Mouse (Mus musculus): ENCODE data around the gene Cbs. TPM values are rescaled to one million over a fixed set of nuclear protein-coding genes. Genes with fewer than 3 reads are reported as not detected.

Gene Cbs
- polyA plus RNA-seq, 1 experiment from 2014 or later = 6.3 TPM

DNA sequence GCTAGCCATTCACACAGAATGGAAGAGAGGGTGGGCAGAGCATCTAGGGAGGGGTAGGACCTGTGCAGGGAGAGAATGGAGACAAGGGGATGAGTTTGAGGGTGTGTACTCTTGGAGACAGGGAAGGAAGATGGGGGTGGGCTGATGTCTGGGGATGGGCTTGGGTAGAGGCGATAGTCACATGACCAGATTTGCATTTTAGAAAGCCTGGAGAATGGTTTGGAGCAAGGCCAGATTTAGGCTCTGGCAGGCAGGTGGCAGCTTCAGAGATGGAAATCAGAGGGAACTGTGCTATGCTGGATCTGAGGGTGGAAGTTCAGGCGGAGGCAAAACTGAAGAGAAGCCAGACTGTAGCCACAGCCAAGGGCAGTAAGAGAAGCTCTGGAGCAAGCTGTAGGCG lies 56.7 kb downstream of the Cbs start:
- Histone ChIP-seq H3K36me3 (peaks cover 21% of the 10 kb centered on the region), H3K9ac (no peak overlapping the region), H3K27ac (no peak overlapping the region), H3K27me3 (replicated peaks) (no peaks in the 10 kb centered on the region), H3K4me3 (no peak overlapping the region), H3K4me1 (0 out of 2 replicates have a peak, but pooled peaks cover 14% of the 10 kb centered on the region), H3K4me2 (no peak overlapping the region), H3K9me3 (replicated peaks) (no peaks in the 10 kb centered on the region)
- ATAC-seq = no peak
- 67% methylated on average over 3 of the region's 3 CpGs for WGBS (ENCODE audit: insufficient replicate concordance)

DNA sequence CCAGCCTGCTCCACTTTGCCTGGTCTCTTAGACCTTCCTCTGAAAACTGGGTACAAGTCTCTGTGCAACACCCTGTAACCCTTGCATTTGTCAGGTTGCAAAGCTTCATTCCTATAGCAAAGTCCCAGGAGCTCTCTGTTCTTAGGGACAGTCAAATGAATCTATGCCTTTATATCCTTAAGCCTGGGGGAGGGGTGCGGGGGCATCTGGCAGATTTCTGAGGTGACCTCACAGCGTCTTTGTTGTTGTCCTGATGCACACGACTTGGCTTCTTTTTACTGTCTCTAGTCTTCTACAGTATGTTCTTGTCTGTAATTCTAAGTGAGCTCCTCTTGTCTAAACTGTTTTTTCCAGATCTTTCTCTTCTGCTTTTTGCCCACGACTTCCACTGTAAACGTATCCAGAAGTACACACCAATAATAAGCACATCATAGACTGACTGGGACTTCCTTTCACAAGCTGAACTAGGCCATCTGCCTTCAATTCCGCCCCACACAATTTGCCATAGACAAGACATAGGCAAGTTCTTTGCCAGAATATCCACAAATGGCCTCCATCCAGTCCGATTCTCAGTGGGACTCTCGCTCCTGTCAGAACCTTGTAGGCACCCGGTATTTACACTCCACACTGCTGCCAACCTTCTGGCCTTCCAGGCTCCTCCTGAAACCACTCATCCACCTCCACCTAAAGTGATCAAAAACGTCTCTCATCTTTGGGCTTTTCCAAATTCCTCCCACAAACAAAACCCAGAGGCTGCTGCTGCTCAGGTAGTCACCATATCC lies 60.5 kb downstream of the Cbs start:
- Histone ChIP-seq H3K4me2 (no peak overlapping the region), H3K36me3 (peaks cover 2% of the 10 kb centered on the region; the same call in 1 of the 2 replicates), H3K9ac (no peak overlapping the region), H3K27me3 (replicated peaks) (no peaks in the 10 kb centered on the region), H3K4me3 (no peak overlapping the region), H3K4me1 (peaks cover 21% of the 10 kb centered on the region; the same call in 1 of the 2 replicates), H3K9me3 (replicated peaks) (no peaks in the 10 kb centered on the region), H3K27ac (no peak overlapping the region)
- 72% methylated on average over 10 of the region's 10 CpGs for WGBS (ENCODE audit: insufficient replicate concordance)
- ATAC-seq = no peak

DNA sequence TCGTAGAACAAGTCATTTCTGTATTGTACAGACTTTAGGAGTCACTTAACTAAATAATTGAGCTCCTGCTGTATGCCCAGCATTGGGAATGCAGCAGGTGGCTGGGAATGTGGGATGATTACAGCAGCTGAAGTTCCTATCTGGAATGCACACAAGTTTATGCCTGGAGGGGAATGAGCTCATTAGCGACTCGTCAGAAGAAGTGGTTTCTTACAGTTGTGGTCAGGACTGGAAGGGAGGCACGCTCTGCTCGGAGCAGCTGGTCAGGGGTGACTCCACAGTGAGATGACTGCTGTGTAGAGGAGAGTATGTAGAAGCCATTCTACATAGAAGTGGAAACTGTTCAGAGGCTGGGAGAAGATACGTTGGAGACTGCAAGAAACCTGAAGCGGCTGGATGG lies 62.4 kb downstream of the Cbs start:
- Histone ChIP-seq H3K27me3 (replicated peaks) (no peaks in the 10 kb centered on the region), H3K9ac (no peak overlapping the region), H3K4me1 (peaks cover 31% of the 10 kb centered on the region), H3K27ac (no peak overlapping the region), H3K4me2 (no peak overlapping the region), H3K36me3 (peaks cover 2% of the 10 kb centered on the region; the same call in 1 of the 2 replicates), H3K9me3 (replicated peaks) (no peaks in the 10 kb centered on the region), H3K4me3 (no peak overlapping the region)
- ATAC-seq = no peak
- WGBS (ENCODE audit: insufficient replicate concordance) = 53% methylated on average over 7 of the region's 7 CpGs

DNA sequence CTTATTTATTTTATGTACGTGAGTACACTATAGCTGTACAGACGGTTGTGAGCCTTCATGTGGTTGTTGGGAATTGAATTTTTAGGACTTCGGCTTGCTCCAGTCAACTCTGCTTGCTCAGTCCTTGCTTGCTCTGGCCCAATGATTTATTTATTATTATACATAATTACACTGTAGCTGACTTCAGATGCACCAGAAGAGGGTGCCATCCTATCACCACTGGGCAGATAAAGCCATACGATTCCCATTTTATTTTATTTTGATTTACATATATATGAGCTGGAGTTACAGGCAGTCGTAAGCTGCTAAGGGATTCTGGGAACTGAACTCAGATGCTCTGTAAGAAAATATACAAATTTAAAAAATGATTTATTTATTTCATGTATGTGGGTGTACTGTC lies 65.3 kb downstream of the Cbs start:
- ATAC-seq = no peak
- Histone ChIP-seq H3K9me3 (replicated peaks) (no peaks in the 10 kb centered on the region), H3K4me2 (no peak overlapping the region), H3K9ac (no peak overlapping the region), H3K27me3 (replicated peaks) (no peaks in the 10 kb centered on the region), H3K36me3 (peaks cover 8% of the 10 kb centered on the region), H3K4me1 (peaks cover 54% of the 10 kb centered on the region), H3K27ac (no peak overlapping the region), H3K4me3 (no peak overlapping the region)
- WGBS (ENCODE audit: insufficient replicate concordance) = 85% methylated on average over 5 of the region's 5 CpGs

DNA sequence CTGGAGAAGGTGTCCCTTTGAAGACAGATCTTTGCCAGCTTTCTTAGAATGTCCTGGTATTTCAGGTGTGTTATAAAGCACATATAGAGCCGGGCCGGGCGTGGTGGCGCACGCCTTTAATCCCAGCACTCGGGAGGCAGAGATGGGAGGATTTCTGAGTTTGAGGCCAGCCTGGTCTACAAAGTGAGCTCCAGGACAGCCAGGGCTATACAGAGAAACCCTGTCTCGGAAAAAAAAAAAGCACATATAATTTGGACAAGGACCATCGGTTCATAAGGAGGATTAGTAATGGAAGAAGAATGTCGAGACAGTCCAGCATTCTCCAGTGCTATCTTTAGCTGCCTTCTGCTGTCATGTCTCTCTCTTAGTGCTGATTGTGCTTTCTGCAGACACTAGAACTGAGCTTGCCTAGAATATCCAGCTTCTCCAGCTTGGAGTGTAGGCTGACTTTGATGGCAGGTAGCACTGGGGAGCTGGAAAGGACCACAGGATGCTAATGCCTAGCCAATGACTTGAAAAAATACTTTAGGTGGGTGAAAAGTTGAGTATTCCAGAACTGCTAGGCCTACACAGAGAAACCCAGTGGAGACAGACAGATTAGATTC lies 66.6 kb downstream of the Cbs start:
- Histone ChIP-seq H3K27me3 (replicated peaks) (no peaks in the 10 kb centered on the region), H3K4me3 (no peak overlapping the region), H3K9me3 (replicated peaks) (no peaks in the 10 kb centered on the region), H3K4me2 (no peak overlapping the region), H3K27ac (no peak overlapping the region), H3K4me1 (peaks cover 58% of the 10 kb centered on the region), H3K9ac (no peak overlapping the region), H3K36me3 (peaks cover 6% of the 10 kb centered on the region; the same call in 1 of the 2 replicates)
- peak; percentile 69; the same call in 1 of the 2 replicates for ATAC-seq
- WGBS (ENCODE audit: insufficient replicate concordance) = 78% methylated on average over 9 of the region's 9 CpGs

DNA sequence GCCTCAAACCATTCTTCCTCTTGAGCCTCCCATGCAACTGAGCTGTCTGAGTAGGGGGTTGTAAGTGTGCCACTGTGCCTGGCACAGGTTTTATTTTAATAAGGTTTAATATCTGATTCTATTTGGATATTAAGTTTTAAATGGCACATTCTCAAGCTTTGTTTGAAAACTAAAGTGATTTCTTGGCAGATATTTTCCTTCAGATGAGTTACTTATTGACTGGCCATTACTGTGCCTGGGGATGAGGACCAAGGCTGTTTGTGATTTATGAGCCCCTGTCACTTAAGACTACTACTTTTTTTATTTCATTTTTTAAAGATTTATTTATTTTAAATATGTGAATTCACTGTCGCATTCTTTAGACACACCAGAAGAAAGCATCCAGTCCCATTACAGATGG lies 67.3 kb downstream of the Cbs start:
- no peaks in the 10 kb centered on the region for H3K9me3 ChIP-seq (replicated peaks)
- no peak overlapping the region for H3K27ac ChIP-seq
- no peak for ATAC-seq
- 82% methylated on average over 1 of the region's 1 CpGs for WGBS (ENCODE audit: insufficient replicate concordance)
- no peak overlapping the region for H3K9ac ChIP-seq
- no peak overlapping the region for H3K4me2 ChIP-seq
- H3K4me1 ChIP-seq = peaks cover 56% of the 10 kb centered on the region
- no peak overlapping the region for H3K4me3 ChIP-seq
- peaks cover 6% of the 10 kb centered on the region; the same call in 1 of the 2 replicates for H3K36me3 ChIP-seq
- H3K27me3 ChIP-seq (replicated peaks) = no peaks in the 10 kb centered on the region

DNA sequence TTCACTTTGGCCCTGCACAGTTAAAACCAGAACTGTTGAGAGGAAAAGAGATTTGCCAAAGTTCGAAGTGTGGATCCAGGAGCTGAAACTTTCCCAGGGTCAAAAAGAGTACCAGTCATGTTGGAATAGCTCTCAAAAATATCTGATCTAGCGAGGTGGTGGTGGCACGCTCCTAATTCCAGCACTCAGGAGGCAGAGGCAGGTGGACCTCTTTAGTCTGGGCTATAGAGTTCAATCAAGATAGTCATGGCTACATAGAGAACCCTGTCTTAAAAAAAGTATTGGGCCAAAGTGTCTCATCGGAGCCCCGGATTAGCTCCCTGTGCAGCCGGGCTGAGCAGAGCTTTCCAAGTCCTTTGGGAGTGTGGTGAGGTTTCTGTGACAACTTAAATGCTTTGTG lies 70.8 kb downstream of the Cbs start:
- peaks cover 58% of the 10 kb centered on the region for H3K4me1 ChIP-seq
- ATAC-seq = no peak
- no peaks in the 10 kb centered on the region for H3K9me3 ChIP-seq (replicated peaks)
- peak overlapping the region; percentile 84 for H3K4me3 ChIP-seq
- WGBS (ENCODE audit: insufficient replicate concordance) = 72% methylated on average over 6 of the region's 6 CpGs
- H3K27me3 ChIP-seq (replicated peaks) = no peaks in the 10 kb centered on the region
- H3K4me2 ChIP-seq = peak overlapping the region; percentile 92
- H3K9ac ChIP-seq = peak overlapping the region; percentile 92
- peaks cover 6% of the 10 kb centered on the region; the same call in 1 of the 2 replicates for H3K36me3 ChIP-seq
- peak overlapping the region; percentile 34; the same call in 1 of the 2 replicates for H3K27ac ChIP-seq

DNA sequence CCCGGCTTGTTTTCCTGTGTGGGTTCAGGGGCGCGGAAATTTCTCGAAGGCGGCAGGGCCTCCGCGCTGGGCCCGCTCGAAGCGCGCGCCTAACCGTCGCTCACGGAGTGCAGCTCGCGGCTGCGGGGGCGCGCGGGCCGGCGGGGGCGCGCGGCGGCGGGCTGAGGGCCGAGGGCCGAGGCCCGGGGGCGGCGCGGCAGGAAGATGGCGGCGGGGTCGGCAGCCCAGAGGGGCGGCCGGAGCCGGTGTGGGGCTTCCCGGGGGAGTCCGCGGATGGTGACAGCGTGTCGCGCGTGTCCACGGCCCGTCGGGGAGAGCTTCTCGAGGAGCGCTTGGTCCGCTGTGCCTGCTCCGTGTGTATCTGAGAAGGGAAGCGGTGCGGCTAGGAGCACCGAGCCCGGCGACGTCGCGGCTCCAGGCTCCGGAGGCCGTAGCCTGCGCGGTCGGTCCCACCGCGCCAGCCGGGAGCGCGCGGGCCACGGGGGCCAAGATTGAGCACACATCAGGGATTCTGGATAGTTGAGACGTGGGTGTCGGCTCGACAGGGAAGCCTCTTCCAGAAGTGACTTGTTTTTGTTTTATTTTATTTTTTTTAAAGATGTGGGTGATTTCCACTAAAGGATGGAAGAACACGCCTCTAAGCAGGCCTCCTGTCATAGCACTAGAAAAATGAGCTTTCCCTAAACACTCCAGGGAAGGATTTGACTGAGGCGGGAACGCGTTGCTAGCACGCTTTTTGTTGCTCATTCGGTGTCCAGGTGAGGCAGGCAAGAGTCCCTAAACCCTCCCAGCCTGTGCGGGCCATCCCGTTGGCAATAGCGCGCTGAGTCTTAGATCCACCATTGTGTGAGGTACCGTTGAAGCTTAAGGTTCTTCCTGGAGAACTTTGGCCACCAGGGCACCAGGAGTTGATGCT lies 71.6 kb downstream of the Cbs start:
- peaks cover 6% of the 10 kb centered on the region; the same call in 1 of the 2 replicates for H3K36me3 ChIP-seq
- no peaks in the 10 kb centered on the region for H3K9me3 ChIP-seq (replicated peaks)
- WGBS (ENCODE audit: insufficient replicate concordance) = 1% methylated on average over 85 of the region's 88 CpGs
- peaks cover 50% of the 10 kb centered on the region for H3K4me1 ChIP-seq
- peak overlapping the region; percentile 92 for H3K9ac ChIP-seq
- H3K4me2 ChIP-seq = peak overlapping the region; percentile 92
- H3K4me3 ChIP-seq = peak overlapping the region; percentile 84
- ATAC-seq = peak; percentile 22
- H3K27me3 ChIP-seq (replicated peaks) = no peaks in the 10 kb centered on the region
- peak overlapping the region; percentile 96 for H3K27ac ChIP-seq

DNA sequence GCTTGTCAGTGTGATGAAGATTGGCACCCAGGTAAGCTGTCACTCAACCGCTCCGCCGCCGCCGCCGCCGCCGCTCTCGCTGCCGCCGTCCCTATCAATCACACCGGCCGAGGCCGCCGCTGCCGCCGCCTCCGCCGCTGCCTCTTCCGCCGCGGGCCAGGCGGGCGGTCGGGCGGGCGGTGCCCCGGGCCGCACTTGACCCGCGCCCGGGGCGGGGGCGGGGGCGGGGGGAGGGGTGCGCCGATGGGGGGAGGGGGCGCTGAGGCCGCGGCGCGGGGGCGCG lies 72.2 kb downstream of the Cbs start:
- peaks cover 48% of the 10 kb centered on the region for H3K4me1 ChIP-seq
- no peak for ATAC-seq

DNA sequence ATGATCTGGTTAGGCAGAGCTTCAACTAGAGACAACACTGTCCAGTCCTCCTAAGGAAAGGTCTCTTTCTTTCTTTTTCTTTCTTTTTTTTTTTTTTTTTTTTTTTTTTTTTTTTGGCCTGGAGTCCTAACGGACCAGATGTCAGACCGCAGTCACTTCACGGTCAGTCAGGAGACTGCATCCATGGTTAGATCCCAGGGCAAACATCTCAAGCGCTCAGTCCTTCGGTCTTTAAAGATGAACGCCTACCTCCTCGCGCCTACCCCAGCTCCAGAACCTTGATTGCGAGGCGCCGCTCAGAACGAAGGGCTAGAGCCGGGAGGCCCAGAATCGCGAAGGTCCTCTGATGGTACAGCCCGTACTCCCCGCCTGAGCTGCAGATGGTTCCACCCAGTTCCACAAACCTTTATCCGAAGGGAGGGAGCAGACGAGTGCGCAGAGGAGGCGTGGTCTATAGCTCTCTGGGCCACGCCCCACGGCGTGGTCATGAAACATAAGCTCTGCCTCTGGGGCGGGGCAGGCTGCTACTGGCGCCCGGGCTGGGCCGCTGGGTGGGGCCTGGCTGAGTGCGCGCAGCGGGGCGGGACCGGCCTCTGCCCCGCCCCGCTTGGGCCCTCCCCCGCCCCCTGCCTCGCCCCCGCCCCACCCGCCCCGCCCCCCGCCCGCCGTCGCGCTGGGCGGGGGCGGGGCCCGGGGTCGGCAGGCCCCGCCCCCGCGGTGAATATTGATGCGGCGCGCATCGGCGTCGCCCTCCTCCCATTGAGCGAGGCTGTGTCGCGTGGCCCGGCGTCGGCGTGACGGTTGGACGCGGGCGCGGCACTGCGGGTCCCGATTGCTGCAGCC lies 72.8 kb downstream of the Cbs start, which contains the start of gene Pknox1:
Pknox1 (plus strand) TSS at position 720 of the 843 bp plus-strand sequence.
- H3K4me2 ChIP-seq = peak within 1 kb of the TSS; percentile 92
- H3K9me3 ChIP-seq (replicated peaks) = no peaks in the 10 kb centered on the region
- ATAC-seq = peak; percentile 90
- H3K27me3 ChIP-seq (replicated peaks) = no peaks in the 10 kb centered on the region
- under 1% methylated on average over 51 of the region's 72 CpGs for WGBS (ENCODE audit: insufficient replicate concordance)
- peaks cover 4% of the 10 kb centered on the region; the same call in 1 of the 2 replicates for H3K36me3 ChIP-seq
- peak within 1 kb of the TSS; percentile 92 for H3K9ac ChIP-seq
- peak within 1 kb of the TSS; percentile 96 for H3K27ac ChIP-seq
- peak within 1 kb of the TSS; percentile 84 for H3K4me3 ChIP-seq
- peaks cover 44% of the 10 kb centered on the region for H3K4me1 ChIP-seq

More for the DNA sequence above, 72.2 kb downstream of the Cbs start:
- peak overlapping the region; percentile 84 for H3K4me3 ChIP-seq
- peak overlapping the region; percentile 92 for H3K4me2 ChIP-seq
- peak overlapping the region; percentile 92 for H3K9ac ChIP-seq
- H3K27ac ChIP-seq = peak overlapping the region; percentile 96
- peaks cover 6% of the 10 kb centered on the region; the same call in 1 of the 2 replicates for H3K36me3 ChIP-seq
- H3K9me3 ChIP-seq (replicated peaks) = no peaks in the 10 kb centered on the region
- 0% methylated on average over 36 of the region's 44 CpGs for WGBS (ENCODE audit: insufficient replicate concordance)
- no peaks in the 10 kb centered on the region for H3K27me3 ChIP-seq (replicated peaks)

DNA sequence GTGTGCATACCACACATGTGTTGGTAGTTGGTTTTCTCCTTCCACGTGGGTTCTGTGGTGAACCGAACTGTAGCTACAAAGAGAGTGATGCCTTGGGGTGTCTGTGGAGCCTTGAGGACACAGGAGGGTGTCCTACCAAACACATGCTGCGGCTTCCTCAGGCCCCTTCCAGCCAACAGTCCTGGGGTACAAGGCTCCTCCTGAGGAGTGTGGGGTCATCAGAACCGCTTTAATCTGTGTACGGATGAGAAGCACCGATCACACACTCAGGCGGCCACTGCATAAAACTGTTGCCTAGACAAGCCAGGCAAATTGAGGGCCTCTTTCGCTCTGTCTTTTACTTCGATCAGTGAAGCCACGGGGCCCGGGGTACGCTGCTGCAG lies 73.4 kb downstream of the Cbs start:
- 12% methylated on average over 12 of the region's 12 CpGs for WGBS (ENCODE audit: insufficient replicate concordance)
- H3K27me3 ChIP-seq (replicated peaks) = no peaks in the 10 kb centered on the region
- peak overlapping the region; percentile 96 for H3K27ac ChIP-seq
- peak overlapping the region; percentile 58 for H3K4me3 ChIP-seq
- peak overlapping the region; percentile 77 for H3K9ac ChIP-seq
- peaks cover 38% of the 10 kb centered on the region for H3K4me1 ChIP-seq
- peaks cover 4% of the 10 kb centered on the region; the same call in 1 of the 2 replicates for H3K36me3 ChIP-seq
- ATAC-seq = no peak
- no peaks in the 10 kb centered on the region for H3K9me3 ChIP-seq (replicated peaks)
- peak overlapping the region; percentile 85 for H3K4me2 ChIP-seq

Data from liver, embryonic 12.5 days (tissue).